Mouse (Mus musculus) G1E (cell line): ENCODE measurements around the gene Fcer2a. TPM values are rescaled to one million over a fixed set of nuclear protein-coding genes. Genes with fewer than 3 reads are reported as not detected.

ENCODE experiments used
- ATAC-seq: 2 replicates; pipeline ENCODE4 v1.8.0; 2016; ENCODE audit warnings: mild to moderate bottlenecking; ENCODE audit not compliant: insufficient number of reproducible peaks, poor library complexity, low FRiP score, severe bottlenecking; ENCODE audit errors: extremely low read depth
- DNase-seq: peaks from one replicate; pipeline ENCODE4 v3.0.0; 2012; ENCODE audit warnings: low spot score
- H3K27me3 ChIP-seq: 2 replicates; pipeline ENCODE4 v1.6.1; 2012; ENCODE audit warnings: mild to moderate bottlenecking, low read length, inconsistent platforms; ENCODE audit not compliant: insufficient read depth
- H3K36me3 ChIP-seq: replicated peaks from 2 replicates; pipeline ENCODE3; 2012; ENCODE audit warnings: mild to moderate bottlenecking, inconsistent platforms
- H3K4me1 ChIP-seq: 2 replicates; pipeline ENCODE4 v1.6.1; 2012; ENCODE audit warnings: low read depth, low read length, inconsistent platforms, mixed read lengths; ENCODE audit not compliant: insufficient read depth
- H3K4me3 ChIP-seq: 2 replicates; pipeline ENCODE4 v1.5.1; 2012; ENCODE audit warnings: low read depth, mild to moderate bottlenecking, inconsistent platforms, low read length, moderate library complexity, mixed read lengths
- H3K9me3 ChIP-seq: replicated peaks from 2 replicates; pipeline ENCODE4 v1.6.1; 2012; ENCODE audit warnings: inconsistent platforms
- CTCF ChIP-seq: IDR thresholded peaks from 2 replicates; pipeline ENCODE4 v1.5.1; 2012; ENCODE audit warnings: low read depth, low read length, inconsistent platforms, mixed read lengths
- GATA1 ChIP-seq: IDR thresholded peaks from 2 replicates; pipeline ENCODE4 v1.6.1; 2012; ENCODE audit warnings: borderline replicate concordance, low read length, inconsistent platforms, mixed read lengths
- GATA2 ChIP-seq: IDR thresholded peaks from 2 replicates; pipeline ENCODE4 v1.6.1; 2012; ENCODE audit warnings: low read depth, low read length, inconsistent platforms, borderline replicate concordance
- POLR2AphosphoS5 ChIP-seq: IDR thresholded peaks from 2 replicates; pipeline ENCODE4 v1.6.1; 2012; ENCODE audit warnings: low read depth, low read length, inconsistent platforms; ENCODE audit not compliant: insufficient replicate concordance
- TAL1 ChIP-seq: conservative IDR thresholded peaks from 2 replicates; pipeline ENCODE4 v1.6.1; 2012; ENCODE audit warnings: low read depth, low read length, inconsistent platforms, mixed read lengths
- polyA plus RNA-seq: library from polyadenylated mRNA; stranded (reverse); fragments of >175 nt; gene quantifications from 2 replicates; pipeline ENCODE4 v1.2.3, GENCODE M21; 2012
- total RNA-seq, 2 experiments: library from RNA; stranded (forward) in 1 of 2; stranded (reverse) in 1 of 2; fragments of 200-1000 nt in 1 of 2; fragments of >200 nt in 1 of 2; fragmentation: Nextera tagmentation in 1 of 2; gene quantifications; 2 replicates each; pipeline ENCODE4 v1.2.3; 2014 to 2017

Fcer2a gene
- total and polyA plus RNA-seq, 3 experiments, result not detected

GRCm38 (mm10) chr8:3679236-3679635, 14.7 kb downstream of the Fcer2a start:
- DNase-seq (no peak), ATAC-seq (no peak)
- H3K27me3 ChIP-seq, result no peaks in the 10 kb centered on the region
- no peak for TF ChIP-seq CTCF
- TF ChIP-seq POLR2AphosphoS5, result no peak
- no peak for TF ChIP-seq GATA1
- TF ChIP-seq GATA2, result no peak
- peaks cover 38% of the 10 kb centered on the region for H3K4me1 ChIP-seq
- H3K4me3 ChIP-seq, result peak overlapping the region; percentile 31; the same call in 1 of the 2 replicates
- peaks cover 56% of the 10 kb centered on the region for H3K36me3 ChIP-seq
- no peaks in the 10 kb centered on the region for H3K9me3 ChIP-seq

GRCm38 (mm10) chr8:3678831-3679230, 15.1 kb downstream of the Fcer2a start:
- TF ChIP-seq GATA1 (no peak), TAL1 (no peak), POLR2AphosphoS5 (no peak), CTCF (no peak), GATA2 (no peak)
- H3K27me3 ChIP-seq, result no peaks in the 10 kb centered on the region
- peaks cover 39% of the 10 kb centered on the region for H3K4me1 ChIP-seq
- ATAC-seq (no peak), DNase-seq (no peak)
- no peaks in the 10 kb centered on the region for H3K9me3 ChIP-seq
- H3K4me3 ChIP-seq, result peak overlapping the region; percentile 31; the same call in 1 of the 2 replicates
- peaks cover 56% of the 10 kb centered on the region for H3K36me3 ChIP-seq

GRCm38 (mm10) chr8:3676993-3677579, 16.9 kb downstream of the Fcer2a start:
- Histone ChIP-seq H3K27me3 (peaks cover 4% of the 10 kb centered on the region), H3K4me1 (peaks cover 43% of the 10 kb centered on the region), H3K36me3 (peaks cover 39% of the 10 kb centered on the region), H3K4me3 (peak overlapping the region; percentile 78), H3K9me3 (no peaks in the 10 kb centered on the region)
- TF ChIP-seq GATA1 (no peak), TAL1 (no peak), GATA2 (no peak), POLR2AphosphoS5 (no peak), CTCF (no peak)
- peak; percentile 35 for DNase-seq
- no peak for ATAC-seq

- Histone ChIP-seq H3K4me1 (peaks cover 46% of the 10 kb centered on the region), H3K27me3 (peaks cover 4% of the 10 kb centered on the region), H3K4me3 (peak within 1 kb of the TSS; percentile 78), H3K36me3 (peaks cover 32% of the 10 kb centered on the region), H3K9me3 (no peaks in the 10 kb centered on the region)
- TF ChIP-seq GATA2 (no peak), POLR2AphosphoS5 (no peak), GATA1 (no peak), CTCF (peak; percentile 64), TAL1 (no peak)
- ATAC-seq, result peak; percentile 46
- DNase-seq, result peak; percentile 91
Observed at GRCm38 (mm10) chr8:3676131-3676992, 17.6 kb downstream of the Fcer2a start, which contains the start of gene Trappc5. Gene Trappc5, plus strand, starts transcription at chr8:3676299.

- Histone ChIP-seq H3K27me3 (peaks cover 4% of the 10 kb centered on the region), H3K4me3 (no peak overlapping the region), H3K36me3 (peaks cover 15% of the 10 kb centered on the region), H3K9me3 (no peaks in the 10 kb centered on the region), H3K4me1 (peaks cover 48% of the 10 kb centered on the region)
- no peak for TF ChIP-seq POLR2AphosphoS5
- no peak for TF ChIP-seq CTCF
- no peak for TF ChIP-seq GATA2
- TF ChIP-seq TAL1, result no peak
- TF ChIP-seq GATA1, result no peak
- DNase-seq (no peak), ATAC-seq (no peak)
Observed at GRCm38 (mm10) chr8:3674671-3675070, 19.3 kb downstream of the Fcer2a start.

- DNase-seq, result peak; percentile 65
- TF ChIP-seq GATA2 (no peak), TAL1 (no peak), CTCF (peak; percentile 80), POLR2AphosphoS5 (no peak)
- ATAC-seq, result peak; percentile 63
- no peaks in the 10 kb centered on the region for H3K9me3 ChIP-seq
- peak within 1 kb of the TSS; percentile 56 for H3K4me3 ChIP-seq
- H3K4me1 ChIP-seq, result peaks cover 29% of the 10 kb centered on the region
- no peaks in the 10 kb centered on the region for H3K36me3 ChIP-seq
- peaks cover 8% of the 10 kb centered on the region for H3K27me3 ChIP-seq
Observed at GRCm38 (mm10) chr8:3671980-3672491, 21.9 kb downstream of the Fcer2a start, which contains the start of gene Fcor. Gene Fcor, minus strand, starts transcription at chr8:3672362.
